In genomic region chr9:120259805-120260204, GRCm38 (mm10) we compare ENCODE assay signal across 11 mouse cellular contexts. TPM values are rescaled to one million over a fixed set of nuclear protein-coding genes. Genes with fewer than 3 reads are reported as not detected.
DNase-seq lines count a peak whose midpoint lies in the region; ATAC-seq lines count a peak whose summit lies in the region.
"Had no signal": no experiment of that assay in that cellular context is flagged by ENCODE, and none has a peak within 500 bp of the region (broad histone marks: within the 10 kb centered on the region; RNA-seq: fewer than 3 reads in every experiment).

No protein-coding gene starts in this region.

- H3K4me1 ChIP-seq in intestine, embryonic 14.5 days (replicated peaks; ENCODE audit: control insufficient read depth, insufficient read depth, low read length) = no peaks in the 10 kb centered on the region
- no peaks in the 10 kb centered on the region for H3K4me1 ChIP-seq in intestine, embryonic 16.5 days (ENCODE audit: control insufficient read depth, insufficient read depth, low read length)
- H3K4me1 ChIP-seq: heart, embryonic 13.5 days; lung, embryonic 15.5 days; stomach, embryonic 15.5 days had no signal

- H3K4me3 ChIP-seq in intestine, embryonic 14.5 days (ENCODE audit: low read depth, low read length) = no peak overlapping the region
- no peak overlapping the region for H3K4me3 ChIP-seq in intestine, embryonic 16.5 days (ENCODE audit: low read length)
- H3K4me3 ChIP-seq: heart, embryonic 13.5 days; lung, embryonic 15.5 days; stomach, embryonic 15.5 days had no signal

- DNase-seq in intestine, embryonic 14.5 days (ENCODE audit: low spot score) = peak; percentile 51
- peak; percentile 35 for DNase-seq in MN1 (ENCODE audit: low spot score)
- peak; percentile 68 for DNase-seq in layer of hippocampus, adult 9-11 months
- DNase-seq in thymus, postnatal 14 days = peak; percentile 61
- DNase-seq in adrenal gland, adult 8-10 months = no peak

- no peak overlapping the region for H3K9ac ChIP-seq in intestine, embryonic 14.5 days (ENCODE audit: low read length)
- no peak overlapping the region for H3K9ac ChIP-seq in intestine, embryonic 16.5 days (ENCODE audit: low read depth, low read length)
- H3K9ac ChIP-seq: heart, embryonic 13.5 days; lung, embryonic 15.5 days; stomach, embryonic 15.5 days had no signal

- no peak for ATAC-seq in intestine, embryonic 14.5 days (replicated peaks; ENCODE audit: low FRiP score, low TSS enrichment, low read depth)
- no peak for ATAC-seq in intestine, embryonic 16.5 days
- peak; percentile 72 for ATAC-seq in common myeloid progenitor, adult 5-6 weeks (replicated peaks; ENCODE audit: low read depth, poor library complexity, severe bottlenecking)
- ATAC-seq in activated CD4-positive, CD25-positive, alpha-beta regulatory T cell, adult 4 months = no peak

- WGBS in intestine, embryonic 14.5 days = 67% methylated on average over 8 of the region's 8 CpGs
- WGBS in intestine, embryonic 16.5 days = 63% methylated on average over 8 of the region's 8 CpGs

- no peaks in the 10 kb centered on the region for H3K9me3 ChIP-seq in intestine, embryonic 14.5 days (ENCODE audit: control insufficient read depth, low read length)
- no peaks in the 10 kb centered on the region for H3K9me3 ChIP-seq in intestine, embryonic 16.5 days (ENCODE audit: control insufficient read depth, low read length)
- H3K9me3 ChIP-seq: heart, embryonic 13.5 days; lung, embryonic 15.5 days; stomach, embryonic 15.5 days had no signal

- no peak overlapping the region for H3K27ac ChIP-seq in intestine, embryonic 14.5 days (ENCODE audit: low read depth)
- H3K27ac ChIP-seq in intestine, embryonic 16.5 days (ENCODE audit: low read length) = no peak overlapping the region
- H3K27ac ChIP-seq: heart, embryonic 13.5 days; lung, embryonic 15.5 days; stomach, embryonic 15.5 days had no signal

- no peaks in the 10 kb centered on the region for H3K27me3 ChIP-seq in intestine, embryonic 14.5 days (replicated peaks; ENCODE audit: control insufficient read depth, insufficient read depth, low read length)
- H3K27me3 ChIP-seq in intestine, embryonic 16.5 days (replicated peaks; ENCODE audit: control insufficient read depth, insufficient read depth, low read length) = no peaks in the 10 kb centered on the region
- H3K27me3 ChIP-seq: heart, embryonic 13.5 days; lung, embryonic 15.5 days; stomach, embryonic 15.5 days had no signal

- no peaks in the 10 kb centered on the region for H3K36me3 ChIP-seq in intestine, embryonic 14.5 days (ENCODE audit: control insufficient read depth, insufficient read depth, low read length)
- H3K36me3 ChIP-seq in intestine, embryonic 16.5 days (ENCODE audit: control insufficient read depth, insufficient read depth, low read length) = no peaks in the 10 kb centered on the region
- H3K36me3 ChIP-seq: heart, embryonic 13.5 days; lung, embryonic 15.5 days; stomach, embryonic 15.5 days had no signal

- no peak overlapping the region for H3K4me2 ChIP-seq in intestine, embryonic 14.5 days (ENCODE audit: low read length)
- H3K4me2 ChIP-seq in intestine, embryonic 16.5 days (ENCODE audit: low read depth, low read length) = no peak overlapping the region
- H3K4me2 ChIP-seq: heart, embryonic 13.5 days; lung, embryonic 15.5 days; stomach, embryonic 15.5 days had no signal

RNA-seq across cellular contexts. Expression of gene Myrip, which starts 41.5 kb away (rescaled TPM):
- polyA plus RNA-seq in intestine, embryonic 14.5 days (2014; fragmentation: Nextera tagmentation; extraction: Ambion mirVana) = 1.5 and 2.2 TPM in 2 replicates
- 0.87 and 0.94 TPM in 2 replicates for polyA plus RNA-seq in intestine, embryonic 16.5 days (2015; fragmentation: Nextera tagmentation; extraction: Ambion mirVana)
- not detected in 2 replicates for total RNA-seq in common myeloid progenitor, adult 5-6 weeks (2017)
- polyA plus RNA-seq in activated CD4-positive, CD25-positive, alpha-beta regulatory T cell, adult 4 months (2017; shearing (Covaris generic)) = not detected
- 10 to 100 TPM in 1 of 4 experiments, 1 to 10 TPM in 3; 5.5 to 10.8 (median 7.0) TPM for total RNA-seq in adrenal gland, adult 8-10 months (2022)
